Mouse (Mus musculus): ENCODE data around the gene Slc34a2.

DNA sequence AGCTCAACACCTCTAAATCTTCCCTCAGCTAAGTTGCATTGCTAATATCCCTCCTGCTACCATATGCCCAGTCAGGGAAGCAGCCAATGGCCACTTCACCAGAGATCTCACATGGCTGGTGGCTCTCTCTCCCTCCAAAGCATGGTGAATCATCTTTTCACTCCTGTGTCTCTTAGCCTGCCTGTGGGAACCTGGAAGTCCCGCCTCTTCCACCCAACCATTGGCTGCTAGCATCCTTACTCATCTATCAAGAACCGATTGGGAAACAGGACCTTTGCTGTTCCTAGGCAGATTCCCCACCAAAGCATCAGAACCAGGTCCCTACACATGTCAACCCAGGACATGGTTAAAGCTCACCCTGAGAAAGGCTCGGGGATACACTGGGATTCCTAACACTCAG, 53.5 kb downstream of the Slc34a2 start:
- no peak for TF ChIP-seq CTCF (IDR thresholded peaks at IDR 0.05; ENCODE audit: borderline replicate concordance, insufficient read depth, low read length)
- TF ChIP-seq POLR2A (IDR thresholded peaks at IDR 0.05; ENCODE audit: low read depth, low read length): no peak

Data from embryonic fibroblast, embryonic 13.5 days (primary cell).